Mouse (Mus musculus) G1E (cell line): ENCODE data around the gene Il12rb1.

Source experiments
- CTCF ChIP-seq: IDR thresholded peaks from 2 replicates; pipeline ENCODE4 v1.5.1; 2012; ENCODE audit warnings: low read depth, low read length, inconsistent platforms, mixed read lengths
- GATA1 ChIP-seq: IDR thresholded peaks from 2 replicates; pipeline ENCODE4 v1.6.1; 2012; ENCODE audit warnings: borderline replicate concordance, low read length, inconsistent platforms, mixed read lengths

GRCm38 (mm10) chr8:70843941-70844340, 35.7 kb downstream of the Il12rb1 start:
- TF ChIP-seq CTCF (no peak), GATA1 (no peak)
